Mouse (Mus musculus) heart, postnatal 25 days (tissue): ENCODE measurements around the gene Tlk2. TPM values are rescaled to one million over a fixed set of nuclear protein-coding genes. Genes with fewer than 3 reads are reported as not detected.

ENCODE experiments used
- DNase-seq: peaks from one replicate; pipeline ENCODE4 v3.0.0; 2022; ENCODE audit warnings: low spot score
- intact Hi-C: fragments of 180-260 bp; cut with DNase I; formaldehyde crosslinking; loops from one replicate; pipeline ENCODE4 v1.15.1; 2025
- total RNA-seq, 2 experiments: library from RNA; stranded (reverse); gene quantifications; 2 replicates each; pipeline ENCODE4 v1.2.3; 2021

The Tlk2 gene
- total RNA-seq, 2 experiments from 2014 or later = 38.7 to 44.2 TPM

GRCm38 (mm10) chr11:105296084-105296483 is 117.5 kb downstream of the Tlk2 start:
- intact Hi-C loops = no loop called here
- DNase-seq = no peak

- intact Hi-C loops = no loop called here
- DNase-seq = no peak
Measured at GRCm38 (mm10) chr11:105310197-105310596, 131.6 kb downstream of the Tlk2 start.

GRCm38 (mm10) chr11:105311291-105311975 is 132.8 kb downstream of the Tlk2 start:
- DNase-seq = peak; percentile 67
- intact Hi-C loops = no loop called here

- DNase-seq = no peak
- intact Hi-C loops = no loop called here
Measured at GRCm38 (mm10) chr11:105312311-105312942, 133.8 kb downstream of the Tlk2 start.

GRCm38 (mm10) chr11:105312972-105313632 is 134.5 kb downstream of the Tlk2 start:
- DNase-seq = peak; percentile 31
- intact Hi-C loops = no loop called here

- no peak for DNase-seq
- intact Hi-C loops = no loop called here
Measured at GRCm38 (mm10) chr11:105313633-105314014, 135.0 kb downstream of the Tlk2 start.

GRCm38 (mm10) chr11:105315296-105315695 is 136.7 kb downstream of the Tlk2 start:
- intact Hi-C loops = no loop called here
- no peak for DNase-seq

GRCm38 (mm10) chr11:105316121-105316520 is 137.5 kb downstream of the Tlk2 start:
- DNase-seq = no peak
- intact Hi-C loops = no loop called here

GRCm38 (mm10) chr11:105317769-105318168 is 139.2 kb downstream of the Tlk2 start:
- DNase-seq = no peak
- intact Hi-C loops = no loop called here

GRCm38 (mm10) chr11:105321090-105321489 is 142.5 kb downstream of the Tlk2 start:
- intact Hi-C loops = no loop called here

GRCm38 (mm10) chr11:105323530-105323929 is 144.9 kb downstream of the Tlk2 start:
- intact Hi-C loops = no loop called here
- no peak for DNase-seq

More at GRCm38 (mm10) chr11:105321090-105321489, 142.5 kb downstream of the Tlk2 start:
- DNase-seq = no peak

GRCm38 (mm10) chr11:105327101-105327500 is 148.5 kb downstream of the Tlk2 start:
- intact Hi-C loops = no loop called here
- DNase-seq = no peak

- intact Hi-C loops = no loop called here
- DNase-seq = no peak
Measured at GRCm38 (mm10) chr11:105329962-105330361, 151.4 kb downstream of the Tlk2 start.

- intact Hi-C loops = no loop called here
- no peak for DNase-seq
Measured at GRCm38 (mm10) chr11:105331129-105331528, 152.5 kb downstream of the Tlk2 start.

GRCm38 (mm10) chr11:105331732-105332131 is 153.1 kb downstream of the Tlk2 start:
- intact Hi-C loops = no loop called here
- no peak for DNase-seq

GRCm38 (mm10) chr11:105332468-105332867 is 153.9 kb downstream of the Tlk2 start:
- DNase-seq = no peak

More at GRCm38 (mm10) chr11:105332468-105332867, 153.9 kb downstream of the Tlk2 start:
- intact Hi-C loops = no loop called here

Other genes starting within 250 kb of the Tlk2 start
- gene Efcab3, start 115.2 kb upstream of the Tlk2 start, total RNA-seq = not detected
- 10 to 100 TPM in 1 of 2 experiments, 1 to 10 TPM in 1; 9.7 to 10.3 TPM for gene Mettl2, start 52.4 kb upstream of the Tlk2 start, total RNA-seq
- gene Gm10842, start 31.9 kb upstream of the Tlk2 start, total RNA-seq = not detected
- 10 to 100 TPM; 20.9 to 23.4 TPM for gene Mrc2, start 113.8 kb downstream of the Tlk2 start, total RNA-seq